Mouse (Mus musculus): ENCODE results near the gene Adprh. TPM values are rescaled to one million over a fixed set of nuclear protein-coding genes. Genes with fewer than 3 reads are reported as not detected.
A peak's percentile ranks its signal among the peaks of the same experiment; 100 is the strongest.
"Not testable (repeated sequence)": the region's sequence is repeated elsewhere in the genome, so short reads cannot be mapped to it uniquely, and the experiment has no call there.

Adprh gene
- 10 to 100 TPM; 73.1 to 92.7 TPM for polyA plus RNA-seq (2017; shearing (Covaris generic))

- peak; percentile 91 for ATAC-seq
Observed at GRCm38 (mm10) chr16:38452442-38453202, at the start of gene Adprh. Gene Adprh, minus strand, starts transcription at chr16:38452703.

GRCm38 (mm10) chr16:38496604-38497140, 44.2 kb upstream of the Adprh start:
- ATAC-seq = no peak

GRCm38 (mm10) chr16:38493890-38494289, 41.4 kb upstream of the Adprh start:
- no peak for ATAC-seq

GRCm38 (mm10) chr16:38492551-38492950, 40.0 kb upstream of the Adprh start:
- no peak for ATAC-seq

- ATAC-seq = peak; percentile 57
Observed at GRCm38 (mm10) chr16:38483582-38484309, 31.2 kb upstream of the Adprh start.

- peak; percentile 61 for ATAC-seq
Observed at GRCm38 (mm10) chr16:38482780-38483562, 30.5 kb upstream of the Adprh start.

- ATAC-seq = no peak
Observed at GRCm38 (mm10) chr16:38481327-38481726, 28.8 kb upstream of the Adprh start.

- no peak for ATAC-seq
Observed at GRCm38 (mm10) chr16:38478296-38478695, 25.8 kb upstream of the Adprh start.

- not testable (repeated sequence) for ATAC-seq
Observed at GRCm38 (mm10) chr16:38477241-38477608, 24.7 kb upstream of the Adprh start.

GRCm38 (mm10) chr16:38476312-38477240, 24.1 kb upstream of the Adprh start:
- ATAC-seq = peak; percentile 83

GRCm38 (mm10) chr16:38475681-38476311, 23.3 kb upstream of the Adprh start:
- no peak for ATAC-seq

GRCm38 (mm10) chr16:38474677-38475286, 22.3 kb upstream of the Adprh start:
- no peak for ATAC-seq

- ATAC-seq = no peak
Observed at GRCm38 (mm10) chr16:38473661-38474060, 21.2 kb upstream of the Adprh start.

- no peak for ATAC-seq
Observed at GRCm38 (mm10) chr16:38472507-38472873, 20.0 kb upstream of the Adprh start.

GRCm38 (mm10) chr16:38471697-38472506, 19.4 kb upstream of the Adprh start:
- ATAC-seq = no peak

- ATAC-seq = no peak
Observed at GRCm38 (mm10) chr16:38469437-38469836, 16.9 kb upstream of the Adprh start.

- no peak for ATAC-seq
Observed at GRCm38 (mm10) chr16:38468706-38469018, 16.2 kb upstream of the Adprh start.

GRCm38 (mm10) chr16:38467917-38468705, 15.6 kb upstream of the Adprh start:
- no peak for ATAC-seq
